Mouse (Mus musculus) layer of hippocampus, adult 9-11 months (tissue): ENCODE measurements around the gene Trappc3.

Experiments
- DNase-seq: peaks from one replicate; pipeline ENCODE4 v3.0.0; 2022

Gene Trappc3

DNA sequence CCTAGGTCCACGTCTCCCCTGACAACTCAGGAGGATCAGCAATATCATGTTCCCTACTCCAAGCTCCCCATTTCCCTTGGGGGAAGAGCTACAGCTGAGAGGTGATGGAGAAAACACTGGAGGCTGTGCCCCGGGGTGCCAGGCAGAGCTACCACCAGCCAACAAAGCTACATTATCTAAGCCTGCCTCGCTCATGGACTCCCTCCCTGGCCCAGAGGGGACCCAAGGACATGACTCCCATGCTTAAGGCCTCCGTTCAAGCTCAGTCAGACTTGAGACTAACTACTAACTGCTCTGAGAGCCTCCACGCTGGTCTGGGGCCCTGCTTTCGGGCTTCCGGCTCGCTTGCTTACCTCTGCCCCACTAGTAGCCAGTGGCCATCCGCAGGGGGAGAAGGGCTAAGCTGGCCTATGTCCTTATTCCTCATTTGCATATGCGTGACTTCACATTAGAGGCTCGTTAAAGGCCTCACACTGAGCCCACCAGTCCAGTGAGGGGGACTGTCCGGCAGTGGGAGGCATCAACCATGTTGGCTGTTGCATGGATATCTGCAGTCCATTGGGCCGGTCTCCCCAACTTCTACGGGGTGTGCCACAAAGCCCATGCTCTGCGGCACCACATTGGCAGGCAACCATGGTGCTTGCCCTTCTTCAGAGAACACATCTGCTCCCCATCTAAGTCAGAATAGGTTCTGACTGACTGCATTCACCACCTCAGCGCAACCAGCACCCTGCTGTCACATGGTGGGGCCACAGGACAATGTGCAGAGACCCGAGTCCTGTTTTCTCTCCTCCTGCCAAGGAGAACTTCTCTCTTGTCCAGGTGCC lies 9.5 kb upstream of the Trappc3 start:
- peak; percentile 71 for DNase-seq

DNA sequence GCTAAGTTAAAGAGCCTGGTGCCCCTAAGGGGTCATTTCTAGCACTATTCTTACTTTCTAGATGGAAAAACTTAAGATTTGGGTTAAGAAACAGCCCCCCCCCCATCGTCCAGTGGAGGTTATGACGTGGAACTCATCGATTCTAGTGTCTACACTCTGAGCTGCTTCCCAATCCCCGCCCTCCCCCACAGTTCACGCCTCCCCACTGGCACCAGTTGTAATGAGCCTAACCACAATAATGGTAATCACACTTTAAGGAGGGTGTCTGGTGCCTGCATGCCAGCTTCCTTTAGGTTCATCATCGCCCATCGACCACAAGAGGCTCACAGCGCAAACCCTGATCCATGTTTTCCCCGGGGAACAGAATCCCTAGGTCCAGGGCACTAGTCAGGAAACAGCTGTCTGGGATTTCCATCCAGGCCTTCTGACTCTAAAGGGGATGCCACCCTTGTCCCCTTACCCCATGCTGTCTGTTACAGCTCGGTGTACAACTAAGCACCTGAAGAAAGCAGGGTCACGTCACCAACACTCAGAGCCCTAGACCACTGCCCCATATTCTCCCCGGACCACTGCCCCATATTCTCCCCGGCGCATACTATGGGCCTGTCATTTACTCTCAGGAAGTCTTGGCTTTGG lies 8.4 kb upstream of the Trappc3 start:
- DNase-seq, result no peak

DNA sequence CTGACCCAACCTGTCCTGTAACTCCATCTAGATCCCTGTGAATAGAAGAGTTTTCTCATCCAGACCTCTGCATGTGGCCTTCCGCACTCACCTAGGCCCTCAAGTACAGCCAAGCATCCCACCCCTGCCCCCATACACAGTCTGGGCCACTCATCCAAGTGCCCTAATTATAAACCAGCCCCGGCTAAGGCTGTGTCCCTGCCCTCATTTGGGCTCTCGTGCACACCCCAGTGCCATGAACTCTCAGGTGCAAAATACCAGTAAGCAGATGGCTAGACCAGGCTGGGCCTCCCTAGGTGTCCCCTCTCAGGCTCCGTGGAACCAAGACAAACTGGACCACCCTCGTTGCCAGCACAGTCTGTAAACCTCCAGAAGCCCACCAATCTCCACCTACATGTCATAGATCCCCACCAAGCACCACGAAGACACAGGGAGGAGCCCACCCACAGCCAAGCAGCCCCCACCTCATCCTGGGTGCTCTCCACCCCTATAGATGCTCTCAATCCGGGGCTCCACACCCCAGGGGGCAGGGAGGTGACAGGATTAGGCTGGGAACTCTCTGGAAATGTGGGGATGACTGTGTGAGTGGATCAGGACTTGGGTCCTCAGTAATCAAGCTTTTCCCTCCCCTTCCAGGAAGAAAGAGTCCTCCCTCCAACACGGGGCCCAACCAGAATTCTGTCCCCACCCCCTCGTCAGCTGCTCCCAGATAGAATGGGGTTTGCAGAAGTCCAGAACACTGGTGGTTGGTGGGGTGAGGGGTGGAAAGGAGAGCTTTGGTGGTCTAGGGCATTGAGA lies 7.6 kb upstream of the Trappc3 start:
- DNase-seq, result peak; percentile 83

DNA sequence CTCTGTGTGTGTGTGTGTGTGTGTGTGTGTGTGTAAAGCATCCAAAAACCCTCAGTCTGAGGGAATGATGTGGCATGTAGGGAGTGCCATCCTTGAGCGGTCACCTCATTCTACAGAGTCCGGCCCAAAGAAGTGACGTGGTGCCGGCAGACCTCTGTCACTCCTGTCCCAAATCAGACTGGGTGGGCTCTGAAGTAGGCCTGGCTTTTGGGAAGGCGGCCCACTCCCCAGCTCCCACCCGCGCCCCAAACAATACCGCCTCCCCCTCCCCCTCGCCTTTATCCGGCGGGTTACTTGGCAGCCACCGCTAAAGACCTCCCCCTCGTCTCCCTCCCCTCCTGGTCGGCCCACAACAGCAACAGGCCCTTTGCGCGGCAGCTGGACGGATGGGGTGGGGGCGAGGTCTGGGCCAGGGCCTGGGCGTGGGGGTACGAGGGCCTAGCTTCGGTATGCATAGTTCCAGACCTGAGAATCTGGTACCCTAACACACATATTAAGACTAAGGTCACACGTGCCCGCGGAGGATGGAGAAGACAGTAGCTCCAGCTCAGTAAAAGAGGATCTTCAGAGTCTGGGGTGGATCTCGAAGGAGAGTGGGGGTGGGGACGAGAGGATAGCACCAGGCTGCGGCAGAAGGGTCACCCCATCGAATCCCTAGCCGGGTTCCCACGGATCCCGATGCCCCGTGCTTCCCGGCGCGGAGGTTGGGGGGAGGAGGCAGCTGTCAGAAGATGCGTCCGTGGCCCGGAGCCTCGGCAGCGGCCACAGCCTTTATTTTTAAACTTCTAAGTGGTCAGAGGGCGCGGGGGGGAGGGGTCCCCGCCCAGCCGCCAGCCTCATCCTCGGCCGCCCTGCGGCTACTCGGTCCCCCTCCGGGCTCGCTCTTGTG lies 6.8 kb upstream of the Trappc3 start:
- peak; percentile 61 for DNase-seq

DNA sequence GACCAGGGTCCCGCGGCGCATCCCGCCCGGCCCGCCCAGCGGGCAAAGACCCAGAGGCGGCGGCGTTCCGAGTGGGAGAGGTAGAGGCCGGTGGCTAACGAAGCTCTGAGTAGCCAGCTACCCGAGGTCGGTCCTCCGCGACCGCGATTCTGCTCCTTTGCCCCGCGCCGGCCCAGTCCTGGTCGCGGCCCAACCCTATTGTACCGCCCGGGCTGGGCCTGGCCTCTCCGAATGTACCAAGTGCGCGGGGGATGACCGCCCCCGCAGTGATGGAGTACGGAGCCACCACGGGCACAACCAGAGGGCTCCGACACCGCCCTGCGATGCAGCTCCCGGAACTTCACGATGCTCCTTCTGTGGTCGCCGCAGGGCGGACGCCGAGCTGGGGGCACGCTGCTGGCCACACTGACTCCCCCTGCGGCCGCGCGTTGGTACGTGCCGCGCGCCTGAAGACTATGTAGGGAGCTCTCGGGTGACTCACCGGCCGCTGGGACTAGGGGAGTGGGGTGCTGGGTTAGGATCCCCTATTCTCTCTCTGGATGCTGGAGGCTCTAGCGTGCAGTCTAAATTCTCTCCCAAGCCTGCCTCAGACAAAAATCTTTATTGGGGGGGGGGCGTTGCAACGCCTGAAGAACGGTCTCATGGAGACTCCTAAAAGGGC lies 5.9 kb upstream of the Trappc3 start, which contains the start of gene Map7d1:
Gene Map7d1 (minus strand): TSS at position 213 of the 661 bp plus-strand sequence.
- DNase-seq, result peak; percentile 89

DNA sequence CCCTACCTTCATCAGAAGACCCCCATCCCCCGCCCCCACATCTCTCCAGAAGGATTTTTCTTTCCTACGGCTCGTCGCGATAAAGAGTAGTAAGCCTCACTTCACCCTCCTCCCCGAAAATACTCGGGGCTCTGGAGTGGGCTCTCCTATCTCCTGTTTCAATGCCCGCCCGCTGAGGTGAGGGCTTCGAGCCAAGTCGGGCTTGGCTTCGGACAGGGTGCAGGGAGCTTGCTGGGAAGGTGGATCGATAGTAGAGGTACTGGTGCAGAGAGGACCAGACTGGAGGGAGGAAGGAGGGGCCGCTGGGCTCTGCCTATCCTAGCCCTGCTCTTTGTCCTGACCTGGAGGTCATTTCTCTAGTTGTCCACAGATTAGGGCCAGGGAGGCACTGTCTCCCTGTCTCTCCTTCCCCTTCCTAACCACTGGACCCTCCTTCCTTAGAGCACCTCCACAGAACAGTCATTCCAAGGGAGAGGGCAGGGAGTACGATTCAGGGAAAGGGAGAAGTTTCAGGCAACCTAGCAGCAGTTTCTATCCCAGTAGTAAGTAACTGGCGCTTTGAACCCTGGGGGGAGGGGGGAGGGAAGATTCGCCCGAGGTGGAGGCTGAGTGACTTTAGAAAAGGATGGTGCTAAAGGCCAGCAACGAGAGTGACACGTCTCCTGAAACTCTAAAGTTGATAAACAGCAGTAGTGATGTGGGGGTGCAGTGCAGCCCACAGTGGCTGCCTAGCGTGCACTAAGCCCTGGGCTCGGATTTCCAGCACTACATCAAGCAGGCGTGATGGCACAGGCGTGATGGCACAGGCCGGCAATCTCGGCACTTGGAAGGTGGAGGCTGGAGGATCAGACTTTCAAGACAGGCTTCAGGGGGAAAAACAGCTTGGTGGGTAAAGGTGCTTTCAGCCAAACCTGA lies 4.9 kb upstream of the Trappc3 start:
- DNase-seq, result no peak

DNA sequence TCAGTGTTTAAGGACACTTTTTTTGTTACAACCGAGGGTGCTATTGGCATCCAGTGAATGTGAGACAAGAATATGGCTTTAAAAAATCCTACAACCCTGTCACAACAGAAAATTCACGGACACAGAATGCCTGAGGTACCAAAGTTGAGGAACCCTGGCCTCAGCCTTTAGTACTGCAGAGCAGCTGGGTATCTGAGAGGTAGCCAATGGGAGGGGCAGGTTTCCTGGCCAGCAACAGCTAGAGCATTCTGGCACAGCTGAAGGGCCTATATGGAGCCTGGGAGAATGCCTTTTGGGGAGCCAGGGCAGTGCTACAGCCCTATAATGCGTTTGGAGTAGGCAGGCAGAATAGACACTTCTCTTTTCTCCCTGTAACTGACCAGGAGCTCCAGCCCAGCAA lies 3.1 kb upstream of the Trappc3 start:
- DNase-seq, result no peak

DNA sequence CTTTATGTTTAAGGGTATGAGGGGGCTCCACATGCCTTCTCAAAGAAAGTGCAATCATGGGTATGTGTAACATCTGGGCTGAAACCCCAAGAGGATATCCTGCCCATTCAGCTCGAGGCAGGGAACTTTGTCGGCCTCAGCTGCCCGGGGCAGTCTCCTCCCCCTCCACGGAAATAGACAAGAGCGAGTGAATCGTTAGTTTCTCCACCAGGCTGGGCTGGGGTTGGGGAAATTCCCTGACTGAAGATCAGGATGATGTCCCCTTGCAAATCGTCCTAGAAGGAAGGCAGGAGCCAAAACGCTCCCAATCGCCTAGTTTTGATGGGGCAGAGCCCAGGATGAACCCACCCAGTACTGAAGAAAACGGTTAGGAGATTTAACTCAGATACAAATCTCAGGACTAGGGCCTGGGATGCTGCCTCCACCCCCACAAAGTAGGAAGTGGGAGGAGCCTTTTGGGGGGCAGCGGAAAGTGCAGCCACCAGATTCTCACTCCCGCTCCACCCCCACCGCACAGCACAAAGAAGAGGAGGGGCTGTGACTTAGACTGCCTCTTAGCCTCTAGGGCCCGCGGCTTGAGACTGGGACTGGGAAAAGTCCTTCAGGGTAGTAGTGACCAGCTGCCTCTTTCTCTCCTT lies 2.5 kb upstream of the Trappc3 start:
- DNase-seq, result peak; percentile 55

DNA sequence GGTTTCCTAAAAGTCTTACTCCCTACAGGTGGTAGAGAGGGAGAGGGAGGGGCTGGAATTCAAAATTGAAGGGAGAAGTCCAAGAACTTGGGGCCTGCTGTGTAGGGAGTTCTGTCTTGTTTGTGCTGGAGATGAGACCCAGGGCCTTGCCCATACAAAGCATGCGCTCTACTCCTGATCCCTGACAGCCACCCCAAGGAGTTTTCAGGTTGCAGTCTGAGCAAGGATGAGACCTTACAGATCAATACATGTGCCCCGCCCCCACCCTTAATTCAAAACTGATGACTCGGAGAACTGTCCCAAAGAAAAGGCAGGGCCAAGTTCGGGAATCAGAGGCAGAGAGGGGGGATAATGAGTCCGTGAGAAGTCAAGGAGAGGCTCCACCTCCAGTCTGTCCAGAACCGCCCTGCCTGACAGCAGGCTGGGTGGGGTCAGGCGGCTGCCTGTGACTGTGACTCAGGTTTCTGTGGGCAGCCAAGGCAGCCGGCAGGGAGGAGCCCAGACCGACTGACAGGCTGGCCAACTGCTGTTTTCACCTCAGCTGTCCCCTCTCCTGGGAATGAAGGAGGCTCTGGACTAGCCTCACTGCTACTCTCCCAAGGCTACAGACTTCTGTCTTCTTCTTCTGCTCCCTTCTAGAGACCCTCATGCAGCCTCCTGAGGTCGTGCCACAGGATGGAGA lies 1.5 kb upstream of the Trappc3 start:
- DNase-seq, result peak; percentile 67

DNA sequence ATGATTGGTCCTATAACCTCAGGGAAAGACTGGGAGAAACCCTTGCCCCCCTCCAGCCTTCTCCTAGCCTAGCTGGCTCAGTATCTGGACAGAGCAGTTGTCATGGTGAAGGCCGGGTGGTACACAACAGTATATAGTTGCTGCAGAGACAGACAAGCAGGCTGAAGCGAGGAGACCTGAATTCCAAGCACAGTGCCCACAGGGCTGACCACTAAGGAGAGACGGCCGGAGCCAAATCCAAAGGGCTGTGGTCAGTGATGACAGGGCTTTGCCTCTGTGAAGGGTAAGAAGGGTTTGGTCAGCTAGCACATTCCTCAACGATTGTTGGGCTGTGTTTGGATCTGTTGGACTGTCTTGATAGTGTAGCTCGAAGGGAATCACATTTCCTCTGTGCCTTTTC lies 859 bp upstream of the Trappc3 start:
- DNase-seq, result no peak

DNA sequence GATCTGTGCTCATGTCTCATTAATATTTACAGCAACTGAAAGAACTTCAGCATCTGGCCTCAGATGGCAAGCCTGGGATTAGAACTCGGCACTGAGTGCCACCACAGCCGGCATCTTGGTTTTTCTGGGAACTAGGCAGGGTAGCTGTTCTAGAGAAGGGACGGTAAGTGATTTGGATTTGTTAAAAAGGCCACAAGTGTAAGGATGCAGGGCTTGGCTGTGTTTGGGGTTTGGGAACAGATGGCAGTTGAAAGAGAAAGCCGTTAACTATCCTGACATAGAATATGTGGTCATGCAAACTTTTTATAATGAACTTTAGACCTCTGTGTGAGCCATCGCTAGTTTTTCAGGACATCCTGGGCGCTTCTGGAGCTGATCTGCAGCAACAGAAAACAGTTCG lies 450 bp upstream of the Trappc3 start:
- DNase-seq, result no peak

DNA sequence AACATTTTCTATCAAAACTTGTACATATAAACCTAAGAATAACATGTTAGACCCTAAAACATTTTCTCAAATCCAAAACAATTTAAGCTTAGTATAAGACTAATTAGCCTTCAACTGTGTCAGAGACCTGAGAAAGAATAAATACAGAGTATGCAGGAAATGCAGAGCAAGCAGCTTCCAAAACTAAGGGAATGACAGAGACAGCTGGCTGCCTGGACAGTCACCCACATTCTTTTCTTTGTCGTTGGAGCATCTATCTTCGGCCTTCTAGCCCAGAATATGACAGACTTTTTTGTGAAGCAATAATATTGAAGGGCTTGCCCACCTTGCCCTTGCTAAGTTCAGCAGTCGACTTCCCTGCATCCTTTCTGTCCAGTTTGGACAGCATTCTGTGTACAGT lies 7.2 kb downstream of the Trappc3 start:
- no peak for DNase-seq

DNA sequence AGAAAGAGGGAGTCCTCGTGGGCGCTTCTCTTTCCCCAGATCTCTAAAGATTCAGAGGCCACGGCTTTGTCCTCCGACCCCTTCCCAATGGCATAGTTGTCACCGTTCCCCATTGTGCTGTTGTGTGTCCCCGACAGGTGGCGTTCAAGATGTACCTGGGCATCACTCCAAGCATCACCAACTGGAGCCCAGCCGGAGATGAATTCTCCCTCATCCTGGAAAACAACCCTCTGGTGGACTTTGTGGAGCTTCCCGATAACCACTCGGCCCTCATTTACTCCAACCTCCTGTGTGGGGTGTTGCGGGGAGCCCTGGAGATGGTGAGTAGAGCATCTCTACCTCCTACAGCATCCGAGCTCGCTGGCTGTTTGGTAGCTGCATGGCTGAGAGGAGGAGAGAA lies 11.6 kb downstream of the Trappc3 start:
- DNase-seq, result no peak

DNA sequence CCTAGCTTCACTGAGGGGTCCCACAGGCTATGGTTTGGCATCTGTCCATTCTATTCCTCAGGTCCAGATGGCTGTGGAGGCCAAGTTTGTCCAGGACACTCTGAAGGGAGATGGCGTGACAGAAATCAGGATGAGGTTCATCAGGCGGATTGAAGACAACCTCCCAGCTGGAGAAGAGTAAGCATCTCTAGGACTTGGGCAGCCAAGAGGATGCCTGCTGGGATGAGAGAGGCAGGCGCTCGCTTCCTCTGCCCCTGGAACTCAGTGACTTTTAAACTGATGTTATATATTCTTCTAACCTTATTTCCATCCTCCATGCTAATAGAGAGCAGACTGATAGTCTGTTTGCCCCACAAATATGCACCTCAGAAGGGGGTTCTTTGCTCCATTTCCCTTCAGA lies 13.0 kb downstream of the Trappc3 start:
- DNase-seq, result no peak

DNA sequence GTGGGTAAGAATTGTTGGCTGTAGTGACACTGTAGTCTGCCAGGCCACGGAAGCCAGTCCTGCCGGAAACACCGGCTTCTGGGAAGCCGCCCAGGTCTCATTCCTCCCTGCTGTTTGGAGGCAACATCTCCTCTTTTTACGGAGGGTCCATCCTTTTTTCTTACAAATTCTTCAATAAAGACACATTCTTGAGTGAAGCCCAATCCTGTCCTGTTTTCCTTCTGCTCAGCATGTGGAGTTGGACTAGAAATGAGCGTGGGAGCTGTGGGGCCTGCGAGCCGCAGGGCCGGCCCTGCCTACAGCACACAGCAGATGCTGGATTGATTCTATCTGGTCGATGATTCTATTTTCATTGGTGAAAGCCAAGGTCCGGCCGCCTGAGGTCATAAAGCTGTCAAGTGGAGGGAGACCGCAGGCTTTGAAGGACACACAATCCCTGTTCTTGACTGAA lies 13.6 kb downstream of the Trappc3 start:
- no peak for DNase-seq

DNA sequence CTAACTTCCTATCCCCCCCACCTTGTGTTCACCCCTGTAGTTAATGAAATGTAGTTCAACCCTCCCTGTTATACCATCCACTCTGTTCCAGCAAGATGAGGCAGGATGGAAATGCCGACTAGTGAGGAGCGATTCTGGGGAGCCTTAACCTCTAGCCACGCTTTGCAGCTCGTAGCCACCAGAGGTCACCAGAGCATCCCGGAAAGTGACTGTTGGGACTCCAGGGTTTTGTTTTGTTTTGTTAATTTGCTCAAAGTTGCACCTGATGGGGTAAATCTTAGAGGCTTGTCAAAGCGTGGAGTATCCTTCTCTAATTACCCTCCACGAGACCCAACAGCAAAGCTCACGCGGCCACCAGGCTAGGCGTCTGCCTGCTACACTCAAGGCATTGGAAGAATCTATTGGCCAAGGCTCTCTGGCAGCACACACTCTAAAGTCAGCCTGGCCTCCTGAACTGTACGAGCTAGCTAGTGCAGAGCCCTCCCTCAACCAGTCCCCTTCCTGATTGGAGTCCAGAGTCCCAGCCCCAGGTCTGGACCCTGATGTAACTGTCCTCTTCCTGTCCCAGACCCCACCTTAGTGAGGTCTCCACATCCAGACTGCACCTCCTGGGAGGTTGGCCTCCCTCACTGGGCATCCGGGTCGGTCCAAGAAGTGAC lies 15.9 kb downstream of the Trappc3 start:
- no peak for DNase-seq

DNA sequence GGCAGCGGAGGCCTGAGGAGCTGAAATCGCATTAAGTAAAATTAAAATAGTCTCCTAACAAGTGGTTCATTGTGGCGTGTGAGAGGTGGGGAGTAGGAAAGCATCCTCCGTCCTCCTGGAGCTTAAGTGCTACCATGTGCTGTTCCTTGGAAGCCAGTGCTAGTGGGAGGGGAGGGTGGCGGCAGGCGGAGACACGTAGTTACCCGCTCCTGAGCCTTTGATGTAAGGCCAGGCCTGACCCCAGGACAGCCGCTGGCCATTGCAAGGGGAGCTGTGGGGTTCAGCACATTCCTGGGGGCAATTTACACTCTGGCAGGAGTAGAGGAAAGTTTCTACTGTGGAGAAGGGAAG lies 16.4 kb downstream of the Trappc3 start:
- no peak for DNase-seq

DNA sequence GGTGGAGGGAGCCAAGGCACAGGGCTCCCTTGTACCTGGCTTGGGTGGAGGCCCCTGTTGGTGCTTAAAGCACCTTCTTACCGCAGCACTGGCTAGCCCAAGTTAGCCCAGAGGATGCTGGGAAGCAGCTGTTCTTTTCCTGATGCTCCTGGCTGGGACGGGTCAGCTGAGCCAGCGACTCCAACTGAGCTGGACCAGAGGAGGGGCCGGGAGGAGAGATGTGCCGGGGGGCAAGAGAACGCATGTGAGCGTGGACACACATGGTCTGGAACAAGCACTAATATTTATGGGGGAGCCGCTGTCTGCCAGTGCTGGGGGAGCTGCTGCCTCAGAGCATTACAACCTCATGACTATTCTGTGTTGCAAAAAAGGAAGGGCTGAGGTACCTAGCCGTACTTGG lies 16.8 kb downstream of the Trappc3 start:
- DNase-seq, result no peak

DNA sequence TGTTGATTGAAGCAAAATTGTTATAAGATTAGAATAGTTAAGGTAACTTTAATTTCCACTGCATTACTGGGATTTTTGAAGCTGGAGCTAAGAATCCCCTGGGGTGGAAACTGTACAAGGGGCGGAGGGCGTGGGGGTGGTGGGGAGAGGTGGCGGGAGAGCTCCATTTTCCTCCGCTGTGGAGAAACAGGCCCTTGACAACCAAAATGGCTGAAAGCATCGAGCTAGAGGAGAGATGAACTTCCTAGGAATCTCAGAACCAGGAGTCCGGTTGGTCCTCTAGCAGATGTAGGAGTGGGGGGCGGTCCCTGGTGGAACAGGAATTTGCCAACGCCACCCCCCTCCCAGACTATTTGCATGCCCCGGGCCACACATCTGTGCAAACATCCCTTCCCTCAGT lies 19.6 kb downstream of the Trappc3 start:
- DNase-seq, result no peak
